Mouse (Mus musculus): ENCODE data around the gene Lrrc4. TPM values are rescaled to one million over a fixed set of nuclear protein-coding genes. Genes with fewer than 3 reads are reported as not detected.

Gene Lrrc4
- polyA plus RNA-seq, 1 experiment from 2014 or later: 0.87 TPM

DNA sequence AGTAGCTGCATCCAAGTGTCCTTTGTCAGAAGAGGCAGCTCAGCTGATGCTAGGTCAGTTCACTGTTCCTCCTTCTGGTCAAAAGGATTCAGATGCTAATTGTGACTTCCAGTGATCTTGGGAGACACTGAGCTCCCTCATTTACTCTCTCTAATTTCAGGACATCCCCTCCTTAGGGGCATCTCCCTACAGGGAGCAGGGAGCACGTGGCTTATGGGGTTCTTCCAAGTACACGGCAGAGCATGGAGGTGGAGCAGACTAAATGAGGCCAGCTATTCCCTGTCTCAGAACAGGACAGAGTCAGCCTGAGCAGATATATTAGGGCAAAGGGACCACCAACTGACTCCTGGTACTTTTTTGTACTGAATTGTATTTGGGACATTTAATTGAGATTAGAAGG, 28.9 kb upstream of the Lrrc4 start:
- ATAC-seq (ENCODE audit: insufficient number of reproducible peaks, insufficient read depth, low FRiP score, low read depth): no peak
- H3K4me1 ChIP-seq (ENCODE audit: control insufficient read depth, insufficient read depth, low read length): peaks cover 24% of the 10 kb centered on the region; the same call in 1 of the 2 replicates
- H3K9me3 ChIP-seq (ENCODE audit: control insufficient read depth, low read depth, low read length): no peaks in the 10 kb centered on the region
- no peak overlapping the region for H3K27ac ChIP-seq (ENCODE audit: low read length)
- 81% methylated on average over 2 of the region's 2 CpGs for WGBS
- no peak overlapping the region for H3K9ac ChIP-seq (replicated peaks; ENCODE audit: low read depth, low read length)
- no peak overlapping the region for H3K4me3 ChIP-seq (ENCODE audit: low read depth, low read length)
- H3K4me2 ChIP-seq (replicated peaks; ENCODE audit: low read depth, low read length): no peak overlapping the region
- no peaks in the 10 kb centered on the region for H3K36me3 ChIP-seq (ENCODE audit: control insufficient read depth, insufficient read depth, low read length)
- H3K27me3 ChIP-seq (ENCODE audit: control insufficient read depth, insufficient read depth, low read length): no peaks in the 10 kb centered on the region

- no peaks in the 10 kb centered on the region for H3K9me3 ChIP-seq (ENCODE audit: control insufficient read depth, low read depth, low read length)
- no peak overlapping the region for H3K27ac ChIP-seq (ENCODE audit: low read length)
- WGBS: 93% methylated on average over 2 of the region's 2 CpGs
- H3K4me2 ChIP-seq (replicated peaks; ENCODE audit: low read depth, low read length): no peak overlapping the region
- no peak overlapping the region for H3K4me3 ChIP-seq (ENCODE audit: low read depth, low read length)
- H3K9ac ChIP-seq (replicated peaks; ENCODE audit: low read depth, low read length): no peak overlapping the region
- H3K4me1 ChIP-seq (ENCODE audit: control insufficient read depth, insufficient read depth, low read length): peaks cover 27% of the 10 kb centered on the region; the same call in 1 of the 2 replicates
- H3K27me3 ChIP-seq (ENCODE audit: control insufficient read depth, insufficient read depth, low read length): no peaks in the 10 kb centered on the region
- no peaks in the 10 kb centered on the region for H3K36me3 ChIP-seq (ENCODE audit: control insufficient read depth, insufficient read depth, low read length)
- no peak for ATAC-seq (ENCODE audit: insufficient number of reproducible peaks, insufficient read depth, low FRiP score, low read depth)
Measured at GRCm38 (mm10) chr6:28859094-28859493, 27.5 kb upstream of the Lrrc4 start.

DNA sequence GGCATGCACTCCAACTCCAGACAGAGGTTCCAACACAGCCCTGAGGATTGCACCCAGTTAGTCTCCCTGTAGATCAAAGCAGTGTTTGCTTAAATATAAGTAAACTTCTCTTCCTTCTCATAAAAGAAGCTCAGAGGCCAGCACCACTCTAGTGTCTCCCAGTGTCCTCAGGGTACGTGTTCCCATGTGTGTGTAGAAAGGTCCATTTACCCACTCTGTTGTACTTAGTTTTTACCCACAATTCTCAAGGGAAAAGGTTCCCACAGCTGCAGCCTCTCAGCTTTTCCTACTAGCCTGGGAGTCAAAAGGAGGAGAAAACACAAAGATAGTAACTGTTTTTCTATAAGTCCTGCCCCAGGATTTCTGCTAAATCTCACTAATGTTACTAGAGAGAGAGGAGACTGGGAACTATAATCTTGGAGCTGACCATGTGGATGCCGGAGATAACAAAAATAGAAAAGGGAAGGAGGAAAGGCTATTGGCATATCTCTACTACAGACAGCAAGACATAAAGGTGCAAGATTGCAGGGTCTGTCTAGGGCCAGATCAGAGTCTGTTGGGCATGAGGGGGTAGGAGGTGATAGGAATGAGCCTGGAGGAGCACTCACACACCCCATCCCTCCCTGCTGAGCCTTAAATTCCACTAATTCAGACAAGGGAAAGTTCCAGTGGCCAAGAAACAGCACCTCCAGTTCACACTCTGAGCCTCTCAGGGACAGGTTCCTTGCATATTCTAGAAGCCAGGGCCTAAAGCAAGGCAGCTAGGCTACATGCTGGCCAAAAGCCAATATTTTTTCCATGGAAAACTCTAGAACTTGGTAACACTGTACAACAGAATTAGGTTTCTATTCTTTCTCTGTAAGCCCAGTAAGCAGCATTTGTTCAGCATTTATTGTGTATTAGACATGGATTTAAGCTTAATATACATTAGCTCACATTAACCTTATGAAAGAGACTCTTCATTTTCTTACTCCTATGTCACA, 25.9 kb upstream of the Lrrc4 start:
- Histone ChIP-seq H3K9ac (replicated peaks; ENCODE audit: low read depth, low read length) (no peak overlapping the region), H3K9me3 (ENCODE audit: control insufficient read depth, low read depth, low read length) (no peaks in the 10 kb centered on the region)
- ATAC-seq (ENCODE audit: insufficient number of reproducible peaks, insufficient read depth, low FRiP score, low read depth): no peak

DNA sequence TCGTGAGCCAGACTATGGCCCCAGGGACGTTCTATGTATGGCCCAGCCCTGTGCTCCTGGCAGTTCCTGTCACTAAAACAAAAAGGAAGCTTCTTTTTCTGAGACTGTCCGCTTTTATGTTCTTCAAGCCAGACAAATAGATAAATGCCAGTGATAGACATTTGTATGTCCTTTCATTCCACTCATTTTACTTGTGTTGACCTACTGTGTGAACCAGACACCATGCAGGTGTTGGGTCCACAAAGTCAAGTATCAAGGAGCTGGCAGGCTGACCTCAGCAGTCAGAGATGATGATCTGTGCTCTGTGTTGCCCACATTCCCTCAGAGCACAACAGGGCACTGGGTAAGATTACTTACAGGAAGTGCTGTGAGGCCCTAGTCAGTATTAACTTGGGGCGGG, 25.2 kb upstream of the Lrrc4 start:
- no peak overlapping the region for H3K4me2 ChIP-seq (replicated peaks; ENCODE audit: low read depth, low read length)
- no peak overlapping the region for H3K4me3 ChIP-seq (ENCODE audit: low read depth, low read length)
- H3K9me3 ChIP-seq (ENCODE audit: control insufficient read depth, low read depth, low read length): no peaks in the 10 kb centered on the region
- ATAC-seq (ENCODE audit: insufficient number of reproducible peaks, insufficient read depth, low FRiP score, low read depth): no peak; the same call in 1 of the 2 replicates
- H3K4me1 ChIP-seq (ENCODE audit: control insufficient read depth, insufficient read depth, low read length): peaks cover 29% of the 10 kb centered on the region; the same call in 1 of the 2 replicates
- H3K27me3 ChIP-seq (ENCODE audit: control insufficient read depth, insufficient read depth, low read length): no peaks in the 10 kb centered on the region
- 75% methylated on average over 4 of the region's 4 CpGs for WGBS
- H3K27ac ChIP-seq (ENCODE audit: low read length): no peak overlapping the region
- no peak overlapping the region for H3K9ac ChIP-seq (replicated peaks; ENCODE audit: low read depth, low read length)
- H3K36me3 ChIP-seq (ENCODE audit: control insufficient read depth, insufficient read depth, low read length): no peaks in the 10 kb centered on the region

More for the DNA sequence above, 25.9 kb upstream of the Lrrc4 start:
- whole genome bisulfite sequencing: 52% methylated on average over 2 of the region's 2 CpGs
- H3K27me3 ChIP-seq (ENCODE audit: control insufficient read depth, insufficient read depth, low read length): no peaks in the 10 kb centered on the region
- H3K4me1 ChIP-seq (ENCODE audit: control insufficient read depth, insufficient read depth, low read length): peaks cover 29% of the 10 kb centered on the region; the same call in 1 of the 2 replicates
- H3K4me3 ChIP-seq (ENCODE audit: low read depth, low read length): no peak overlapping the region
- peak overlapping the region; percentile 30; the same call in 1 of the 2 replicates for H3K27ac ChIP-seq (ENCODE audit: low read length)
- H3K4me2 ChIP-seq (replicated peaks; ENCODE audit: low read depth, low read length): no peak overlapping the region
- H3K36me3 ChIP-seq (ENCODE audit: control insufficient read depth, insufficient read depth, low read length): no peaks in the 10 kb centered on the region

DNA sequence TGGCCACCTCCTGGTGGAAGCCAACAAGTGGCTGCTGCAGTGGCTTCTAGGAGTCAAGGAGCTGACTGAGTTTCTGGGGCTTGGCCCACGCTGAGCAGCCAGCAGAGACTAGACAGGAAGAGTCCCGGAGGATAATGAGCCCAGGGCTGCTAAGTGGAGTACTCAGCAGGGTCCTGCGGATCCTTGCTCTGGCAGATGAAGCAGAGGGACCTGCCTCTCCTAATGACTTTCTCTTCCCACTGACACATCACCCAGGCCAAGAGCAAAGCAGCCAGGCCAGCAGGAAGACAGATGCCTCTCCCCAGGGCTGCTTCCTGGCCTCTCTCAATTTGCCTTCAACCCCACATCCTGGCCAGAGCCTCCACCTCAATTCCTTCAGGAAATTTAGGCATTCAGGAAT, 23.9 kb upstream of the Lrrc4 start:
- Histone ChIP-seq H3K9ac (replicated peaks; ENCODE audit: low read depth, low read length) (no peak overlapping the region), H3K9me3 (ENCODE audit: control insufficient read depth, low read depth, low read length) (no peaks in the 10 kb centered on the region), H3K27ac (ENCODE audit: low read length) (no peak overlapping the region), H3K4me1 (ENCODE audit: control insufficient read depth, insufficient read depth, low read length) (peaks cover 29% of the 10 kb centered on the region; the same call in 1 of the 2 replicates), H3K27me3 (ENCODE audit: control insufficient read depth, insufficient read depth, low read length) (no peaks in the 10 kb centered on the region), H3K4me3 (ENCODE audit: low read depth, low read length) (no peak overlapping the region), H3K4me2 (replicated peaks; ENCODE audit: low read depth, low read length) (no peak overlapping the region), H3K36me3 (ENCODE audit: control insufficient read depth, insufficient read depth, low read length) (no peaks in the 10 kb centered on the region)
- ATAC-seq (ENCODE audit: insufficient number of reproducible peaks, insufficient read depth, low FRiP score, low read depth): no peak
- 35% methylated on average over 3 of the region's 3 CpGs for WGBS

DNA sequence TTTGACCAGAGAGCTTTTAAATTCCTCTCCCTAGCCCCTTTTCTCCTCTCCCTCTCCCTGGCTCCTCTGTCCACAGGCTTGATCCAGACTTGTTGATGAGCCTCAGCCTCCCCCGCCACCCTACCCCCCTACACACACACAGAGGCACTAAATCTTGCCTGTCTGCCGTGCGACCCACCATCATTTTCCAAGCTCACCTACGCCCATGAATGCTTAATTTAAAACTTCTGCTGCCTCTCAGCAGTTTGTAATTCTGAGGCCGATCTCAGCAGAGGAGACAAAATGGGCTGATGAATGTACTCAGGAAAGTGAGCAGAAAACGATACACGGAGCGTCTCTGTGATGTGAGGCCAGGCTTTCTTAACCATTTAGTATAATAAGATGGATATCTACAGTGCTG, 23.1 kb upstream of the Lrrc4 start:
- no peak overlapping the region for H3K4me2 ChIP-seq (replicated peaks; ENCODE audit: low read depth, low read length)
- no peak for ATAC-seq (ENCODE audit: insufficient number of reproducible peaks, insufficient read depth, low FRiP score, low read depth)
- H3K27me3 ChIP-seq (ENCODE audit: control insufficient read depth, insufficient read depth, low read length): no peaks in the 10 kb centered on the region
- peaks cover 29% of the 10 kb centered on the region; the same call in 1 of the 2 replicates for H3K4me1 ChIP-seq (ENCODE audit: control insufficient read depth, insufficient read depth, low read length)
- 39% methylated on average over 8 of the region's 8 CpGs for WGBS
- H3K4me3 ChIP-seq (ENCODE audit: low read depth, low read length): no peak overlapping the region
- H3K9me3 ChIP-seq (ENCODE audit: control insufficient read depth, low read depth, low read length): no peaks in the 10 kb centered on the region
- H3K27ac ChIP-seq (ENCODE audit: low read length): no peak overlapping the region
- no peak overlapping the region for H3K9ac ChIP-seq (replicated peaks; ENCODE audit: low read depth, low read length)
- H3K36me3 ChIP-seq (ENCODE audit: control insufficient read depth, insufficient read depth, low read length): no peaks in the 10 kb centered on the region

GRCm38 (mm10) chr6:28853654-28854053, 22.1 kb upstream of the Lrrc4 start:
- peaks cover 32% of the 10 kb centered on the region; the same call in 1 of the 2 replicates for H3K4me1 ChIP-seq (ENCODE audit: control insufficient read depth, insufficient read depth, low read length)

GRCm38 (mm10) chr6:28853164-28853563, 21.6 kb upstream of the Lrrc4 start:
- no peak for ATAC-seq (ENCODE audit: insufficient number of reproducible peaks, insufficient read depth, low FRiP score, low read depth)
- 39% methylated on average over 3 of the region's 3 CpGs for WGBS
- no peak overlapping the region for H3K27ac ChIP-seq (ENCODE audit: low read length)

More at GRCm38 (mm10) chr6:28853654-28854053, 22.1 kb upstream of the Lrrc4 start:
- no peaks in the 10 kb centered on the region for H3K36me3 ChIP-seq (ENCODE audit: control insufficient read depth, insufficient read depth, low read length)
- H3K27ac ChIP-seq (ENCODE audit: low read length): no peak overlapping the region
- ATAC-seq (ENCODE audit: insufficient number of reproducible peaks, insufficient read depth, low FRiP score, low read depth): no peak
- no peak overlapping the region for H3K4me2 ChIP-seq (replicated peaks; ENCODE audit: low read depth, low read length)
- H3K9me3 ChIP-seq (ENCODE audit: control insufficient read depth, low read depth, low read length): no peaks in the 10 kb centered on the region
- no peak overlapping the region for H3K9ac ChIP-seq (replicated peaks; ENCODE audit: low read depth, low read length)
- no peak overlapping the region for H3K4me3 ChIP-seq (ENCODE audit: low read depth, low read length)
- 46% methylated on average over 2 of the region's 2 CpGs for WGBS
- H3K27me3 ChIP-seq (ENCODE audit: control insufficient read depth, insufficient read depth, low read length): no peaks in the 10 kb centered on the region

More at GRCm38 (mm10) chr6:28853164-28853563, 21.6 kb upstream of the Lrrc4 start:
- Histone ChIP-seq H3K4me1 (ENCODE audit: control insufficient read depth, insufficient read depth, low read length) (peaks cover 32% of the 10 kb centered on the region; the same call in 1 of the 2 replicates), H3K9me3 (ENCODE audit: control insufficient read depth, low read depth, low read length) (no peaks in the 10 kb centered on the region), H3K4me3 (ENCODE audit: low read depth, low read length) (no peak overlapping the region), H3K9ac (replicated peaks; ENCODE audit: low read depth, low read length) (no peak overlapping the region), H3K27me3 (ENCODE audit: control insufficient read depth, insufficient read depth, low read length) (no peaks in the 10 kb centered on the region), H3K4me2 (replicated peaks; ENCODE audit: low read depth, low read length) (no peak overlapping the region), H3K36me3 (ENCODE audit: control insufficient read depth, insufficient read depth, low read length) (no peaks in the 10 kb centered on the region)

Data from stomach, embryonic 14.5 days (tissue).